Mouse (Mus musculus): ENCODE measurements around the gene Mettl17. TPM values are rescaled to one million over a fixed set of nuclear protein-coding genes. Genes with fewer than 3 reads are reported as not detected.
"Not testable (repeated sequence)": the region's sequence is repeated elsewhere in the genome, so short reads cannot be mapped to it uniquely, and the experiment has no call there.

Gene Mettl17
- polyA plus RNA-seq, 1 experiment from 2014 or later = 40.5 TPM

GRCm38 (mm10) chr14:51916539-51916938 lies 31.9 kb downstream of the Mettl17 start:
- H3K27ac ChIP-seq (replicated peaks) = 0 out of 2 replicates have a peak overlapping the region, but pooled peaks have one; percentile 95
- no peak for ATAC-seq (ENCODE audit: extremely low read depth, insufficient number of reproducible peaks, low FRiP score, low TSS enrichment)
- H3K4me2 ChIP-seq = no peak overlapping the region
- H3K27me3 ChIP-seq (replicated peaks) = no peaks in the 10 kb centered on the region
- H3K4me1 ChIP-seq = peaks cover 28% of the 10 kb centered on the region
- no peak overlapping the region for H3K9ac ChIP-seq
- H3K4me3 ChIP-seq = no peak overlapping the region
- no peaks in the 10 kb centered on the region for H3K9me3 ChIP-seq
- peaks cover under 1% of the 10 kb centered on the region; the same call in 1 of the 2 replicates for H3K36me3 ChIP-seq
- WGBS = 83% methylated on average over 4 of the region's 4 CpGs

- ATAC-seq (ENCODE audit: extremely low read depth, insufficient number of reproducible peaks, low FRiP score, low TSS enrichment) = no peak
Measured at GRCm38 (mm10) chr14:51918125-51918524, 33.5 kb downstream of the Mettl17 start, which contains the start of gene Tppp2. Gene Tppp2 (plus strand): TSS chr14:51918425.

GRCm38 (mm10) chr14:51918966-51919365 lies 34.3 kb downstream of the Mettl17 start:
- H3K27ac ChIP-seq (replicated peaks) = no peak overlapping the region
- WGBS = 71% methylated on average over 4 of the region's 4 CpGs
- H3K4me3 ChIP-seq = no peak overlapping the region
- no peak overlapping the region for H3K4me2 ChIP-seq
- H3K9ac ChIP-seq = no peak overlapping the region
- H3K9me3 ChIP-seq = no peaks in the 10 kb centered on the region
- H3K4me1 ChIP-seq = peaks cover 44% of the 10 kb centered on the region
- ATAC-seq (ENCODE audit: extremely low read depth, insufficient number of reproducible peaks, low FRiP score, low TSS enrichment) = no peak
- no peaks in the 10 kb centered on the region for H3K27me3 ChIP-seq (replicated peaks)
- H3K36me3 ChIP-seq = no peaks in the 10 kb centered on the region

More at GRCm38 (mm10) chr14:51918125-51918524, 33.5 kb downstream of the Mettl17 start, which contains the start of gene Tppp2:
- Histone ChIP-seq H3K9ac (no peak within 1 kb of the TSS), H3K4me3 (no peak within 1 kb of the TSS), H3K4me2 (no peak within 1 kb of the TSS), H3K27me3 (replicated peaks) (no peaks in the 10 kb centered on the region), H3K36me3 (no peaks in the 10 kb centered on the region), H3K4me1 (peaks cover 37% of the 10 kb centered on the region), H3K27ac (replicated peaks) (no peak within 1 kb of the TSS), H3K9me3 (no peaks in the 10 kb centered on the region)
- WGBS = 86% methylated on average over 4 of the region's 4 CpGs

- H3K27me3 ChIP-seq (replicated peaks) = no peaks in the 10 kb centered on the region
- 60% methylated on average over 16 of the region's 16 CpGs for WGBS
- H3K4me2 ChIP-seq = no peak overlapping the region
- H3K9me3 ChIP-seq = no peaks in the 10 kb centered on the region
- H3K4me3 ChIP-seq = no peak overlapping the region
- H3K36me3 ChIP-seq = no peaks in the 10 kb centered on the region
- H3K4me1 ChIP-seq = peaks cover 33% of the 10 kb centered on the region
- no peak for ATAC-seq (ENCODE audit: extremely low read depth, insufficient number of reproducible peaks, low FRiP score, low TSS enrichment)
- peak overlapping the region; percentile 33 for H3K27ac ChIP-seq (replicated peaks)
- H3K9ac ChIP-seq = peak overlapping the region; percentile 45
Measured at GRCm38 (mm10) chr14:51921759-51922570, 37.3 kb downstream of the Mettl17 start.

- ATAC-seq (ENCODE audit: extremely low read depth, insufficient number of reproducible peaks, low FRiP score, low TSS enrichment) = no peak
- H3K27ac ChIP-seq (replicated peaks) = peak within 1 kb of the TSS; percentile 33
- H3K4me3 ChIP-seq = no peak within 1 kb of the TSS
- H3K36me3 ChIP-seq = no peaks in the 10 kb centered on the region
- H3K9me3 ChIP-seq = no peaks in the 10 kb centered on the region
- peaks cover 33% of the 10 kb centered on the region for H3K4me1 ChIP-seq
- H3K9ac ChIP-seq = peak within 1 kb of the TSS; percentile 45
- 89% methylated on average over 7 of the region's 7 CpGs for WGBS
- H3K4me2 ChIP-seq = no peak within 1 kb of the TSS
- H3K27me3 ChIP-seq (replicated peaks) = no peaks in the 10 kb centered on the region
Measured at GRCm38 (mm10) chr14:51922571-51922865, 37.9 kb downstream of the Mettl17 start, which contains the start of gene Rnase13. Gene Rnase13 (minus strand): TSS chr14:51922773.

- H3K27ac ChIP-seq (replicated peaks) = 0 out of 2 replicates have a peak overlapping the region, but pooled peaks have one; percentile 33
- no peak for ATAC-seq (ENCODE audit: extremely low read depth, insufficient number of reproducible peaks, low FRiP score, low TSS enrichment)
Measured at GRCm38 (mm10) chr14:51922910-51923309, 38.3 kb downstream of the Mettl17 start.

GRCm38 (mm10) chr14:51923492-51923891 lies 38.9 kb downstream of the Mettl17 start:
- Histone ChIP-seq H3K9me3 (no peaks in the 10 kb centered on the region), H3K27me3 (replicated peaks) (no peaks in the 10 kb centered on the region), H3K4me1 (peaks cover 33% of the 10 kb centered on the region), H3K36me3 (no peaks in the 10 kb centered on the region), H3K4me3 (no peak overlapping the region), H3K4me2 (no peak overlapping the region), H3K9ac (no peak overlapping the region), H3K27ac (replicated peaks) (no peak overlapping the region)
- WGBS = 51% methylated on average over 4 of the region's 4 CpGs
- ATAC-seq (ENCODE audit: extremely low read depth, insufficient number of reproducible peaks, low FRiP score, low TSS enrichment) = no peak

More at GRCm38 (mm10) chr14:51922910-51923309, 38.3 kb downstream of the Mettl17 start:
- no peak overlapping the region for H3K9ac ChIP-seq
- H3K36me3 ChIP-seq = no peaks in the 10 kb centered on the region
- H3K9me3 ChIP-seq = no peaks in the 10 kb centered on the region
- WGBS = 70% methylated on average over 2 of the region's 2 CpGs
- H3K4me2 ChIP-seq = no peak overlapping the region
- no peak overlapping the region for H3K4me3 ChIP-seq
- peaks cover 33% of the 10 kb centered on the region for H3K4me1 ChIP-seq
- no peaks in the 10 kb centered on the region for H3K27me3 ChIP-seq (replicated peaks)

GRCm38 (mm10) chr14:51926930-51927329 lies 42.3 kb downstream of the Mettl17 start:
- H3K4me2 ChIP-seq; H3K4me3 ChIP-seq; H3K36me3 ChIP-seq; H3K27me3 ChIP-seq (replicated peaks); ATAC-seq (ENCODE audit: extremely low read depth, insufficient number of reproducible peaks, low FRiP score, low TSS enrichment); H3K9me3 ChIP-seq; H3K27ac ChIP-seq (replicated peaks); H3K9ac ChIP-seq: not testable (repeated sequence)
- peaks cover 39% of the 10 kb centered on the region for H3K4me1 ChIP-seq
- 87% methylated on average over 11 of the region's 11 CpGs for WGBS

GRCm38 (mm10) chr14:51929309-51929943 lies 44.8 kb downstream of the Mettl17 start:
- Histone ChIP-seq H3K4me1 (peaks cover 15% of the 10 kb centered on the region), H3K9me3 (no peaks in the 10 kb centered on the region), H3K4me2 (peak overlapping the region; percentile 28; the same call in 1 of the 2 replicates), H3K27ac (replicated peaks) (peak overlapping the region; percentile 30; the same call in 1 of the 2 replicates), H3K36me3 (no peaks in the 10 kb centered on the region), H3K27me3 (replicated peaks) (no peaks in the 10 kb centered on the region), H3K9ac (peak overlapping the region; percentile 24; the same call in 1 of the 2 replicates), H3K4me3 (no peak overlapping the region)
- no peak for ATAC-seq (ENCODE audit: extremely low read depth, insufficient number of reproducible peaks, low FRiP score, low TSS enrichment)
- WGBS = 67% methylated on average over 8 of the region's 8 CpGs

- no peak for ATAC-seq (ENCODE audit: extremely low read depth, insufficient number of reproducible peaks, low FRiP score, low TSS enrichment)
- no peak overlapping the region for H3K4me3 ChIP-seq
- peak overlapping the region; percentile 28; the same call in 1 of the 2 replicates for H3K4me2 ChIP-seq
- no peaks in the 10 kb centered on the region for H3K27me3 ChIP-seq (replicated peaks)
- peak overlapping the region; percentile 30; the same call in 1 of the 2 replicates for H3K27ac ChIP-seq (replicated peaks)
- H3K9me3 ChIP-seq = no peaks in the 10 kb centered on the region
- peak overlapping the region; percentile 24 for H3K9ac ChIP-seq
- peaks cover 14% of the 10 kb centered on the region for H3K4me1 ChIP-seq
- WGBS = 50% methylated on average over 9 of the region's 9 CpGs
- H3K36me3 ChIP-seq = no peaks in the 10 kb centered on the region
Measured at GRCm38 (mm10) chr14:51929968-51930367, 45.3 kb downstream of the Mettl17 start.

- Histone ChIP-seq H3K4me1 (peaks cover 14% of the 10 kb centered on the region), H3K4me3 (no peak overlapping the region), H3K4me2 (no peak overlapping the region), H3K27ac (replicated peaks) (no peak overlapping the region), H3K36me3 (no peaks in the 10 kb centered on the region), H3K9me3 (no peaks in the 10 kb centered on the region), H3K27me3 (replicated peaks) (no peaks in the 10 kb centered on the region), H3K9ac (peak overlapping the region; percentile 44; the same call in 1 of the 2 replicates)
- no peak for ATAC-seq (ENCODE audit: extremely low read depth, insufficient number of reproducible peaks, low FRiP score, low TSS enrichment)
- 28% methylated on average over 5 of the region's 5 CpGs for WGBS
Measured at GRCm38 (mm10) chr14:51930824-51931223, 46.2 kb downstream of the Mettl17 start.
